In genomic region chr2:68874575-68874974, GRCm38 (mm10) we compare ENCODE assay signal across 17 mouse cellular contexts. TPM values are rescaled to one million over a fixed set of nuclear protein-coding genes. Genes with fewer than 3 reads are reported as not detected.
DNase-seq lines count a peak whose midpoint lies in the region; ATAC-seq and TF ChIP-seq lines count a peak whose summit lies in the region.
"Had no signal": no experiment of that assay in that cellular context is flagged by ENCODE, and none has a peak within 500 bp of the region (broad histone marks: within the 10 kb centered on the region; RNA-seq: fewer than 3 reads in every experiment).

No protein-coding gene starts in this region.

- peaks cover 6% of the 10 kb centered on the region; the same call in 1 of the 2 replicates for H3K9me3 ChIP-seq in forebrain, embryonic 10.5 days
- no peaks in the 10 kb centered on the region for H3K9me3 ChIP-seq in forebrain, embryonic 16.5 days (ENCODE audit: control insufficient read depth, low read length)
- peaks cover 4% of the 10 kb centered on the region for H3K9me3 ChIP-seq in heart, embryonic 16.5 days (replicated peaks; ENCODE audit: control insufficient read depth, low read length)
- peaks cover 8% of the 10 kb centered on the region for H3K9me3 ChIP-seq in megakaryocyte, embryonic 14.5 days
- H3K9me3 ChIP-seq: forebrain, embryonic 12.5 days; hindbrain, embryonic 12.5 days; midbrain, embryonic 10.5 days had no signal

- H3K36me3 ChIP-seq in forebrain, embryonic 10.5 days (replicated peaks): peaks cover 5% of the 10 kb centered on the region; the same call in 1 of the 2 replicates
- H3K36me3 ChIP-seq in forebrain, embryonic 16.5 days (ENCODE audit: control insufficient read depth, insufficient read depth): no peaks in the 10 kb centered on the region
- H3K36me3 ChIP-seq in heart, embryonic 16.5 days (ENCODE audit: control insufficient read depth, insufficient read depth): peaks cover 3% of the 10 kb centered on the region; the same call in 1 of the 2 replicates
- H3K36me3 ChIP-seq in megakaryocyte, embryonic 14.5 days (replicated peaks; ENCODE audit: low read length): peaks cover 11% of the 10 kb centered on the region
- H3K36me3 ChIP-seq in small intestine, adult 2 months (ENCODE audit: control insufficient read depth, insufficient read depth, low read length): no peaks in the 10 kb centered on the region
- H3K36me3 ChIP-seq: forebrain, embryonic 12.5 days; hindbrain, embryonic 12.5 days; midbrain, embryonic 10.5 days had no signal

- no peak for TF ChIP-seq POLR2A in small intestine, adult 2 months (IDR thresholded peaks at IDR 0.05; ENCODE audit: low read depth, low read length)

- no peak overlapping the region for H3K4me3 ChIP-seq in forebrain, embryonic 10.5 days
- H3K4me3 ChIP-seq in forebrain, embryonic 16.5 days (replicated peaks; ENCODE audit: low read length): no peak overlapping the region
- no peak overlapping the region for H3K4me3 ChIP-seq in heart, embryonic 16.5 days (ENCODE audit: low read length)
- H3K4me3 ChIP-seq in megakaryocyte, embryonic 14.5 days (replicated peaks): peak overlapping the region; percentile 40
- H3K4me3 ChIP-seq in small intestine, adult 2 months (ENCODE audit: low read depth, low read length): no peak overlapping the region
- H3K4me3 ChIP-seq: forebrain, embryonic 12.5 days; hindbrain, embryonic 12.5 days; midbrain, embryonic 10.5 days had no signal

- no peak overlapping the region for H3K9ac ChIP-seq in forebrain, embryonic 16.5 days (replicated peaks; ENCODE audit: low read depth, low read length)
- no peak overlapping the region for H3K9ac ChIP-seq in heart, embryonic 16.5 days (ENCODE audit: low read length)
- H3K9ac ChIP-seq: forebrain, embryonic 12.5 days; hindbrain, embryonic 12.5 days; liver, embryonic 14.5 days had no signal

- WGBS in forebrain, embryonic 10.5 days: 88% methylated on average over 6 of the region's 6 CpGs
- WGBS in forebrain, embryonic 16.5 days: 89% methylated on average over 6 of the region's 6 CpGs
- 84% methylated on average over 6 of the region's 6 CpGs for WGBS in heart, embryonic 16.5 days
- 74% methylated on average over 6 of the region's 6 CpGs for WGBS in small intestine, adult 2 months

- H3K27ac ChIP-seq in forebrain, embryonic 10.5 days: 0 out of 2 replicates have a peak overlapping the region, but pooled peaks have one; percentile 9
- H3K27ac ChIP-seq in forebrain, embryonic 16.5 days (ENCODE audit: low read length): no peak overlapping the region
- 0 out of 2 replicates have a peak overlapping the region, but pooled peaks have one; percentile 12 for H3K27ac ChIP-seq in heart, embryonic 16.5 days (ENCODE audit: low read length)
- H3K27ac ChIP-seq in small intestine, adult 2 months (ENCODE audit: insufficient read depth, low read depth, low read length): peak overlapping the region; percentile 20; the same call in 1 of the 2 replicates
- H3K27ac ChIP-seq: forebrain, embryonic 12.5 days; hindbrain, embryonic 12.5 days; liver, embryonic 14.5 days; midbrain, embryonic 10.5 days had no signal

- ATAC-seq in forebrain, embryonic 16.5 days: no peak
- no peak for ATAC-seq in heart, embryonic 16.5 days (replicated peaks; ENCODE audit: extremely low read depth, insufficient read depth, low FRiP score)
- ATAC-seq in megakaryocyte, adult 5-6 weeks (ENCODE audit: poor library complexity, severe bottlenecking): no peak

- no peak overlapping the region for H3K4me2 ChIP-seq in forebrain, embryonic 16.5 days (ENCODE audit: low read length)
- peak overlapping the region; percentile 52; the same call in 1 of the 2 replicates for H3K4me2 ChIP-seq in heart, embryonic 16.5 days (ENCODE audit: low read depth, low read length)
- H3K4me2 ChIP-seq: forebrain, embryonic 12.5 days; hindbrain, embryonic 12.5 days had no signal

- H3K4me1 ChIP-seq in forebrain, embryonic 10.5 days: peaks cover 28% of the 10 kb centered on the region
- H3K4me1 ChIP-seq in forebrain, embryonic 16.5 days (replicated peaks; ENCODE audit: control insufficient read depth, insufficient read depth, low read length): 0 out of 2 replicates have a peak, but pooled peaks cover 2% of the 10 kb centered on the region
- H3K4me1 ChIP-seq in heart, embryonic 16.5 days (ENCODE audit: control insufficient read depth, insufficient read depth, low read length): peaks cover 34% of the 10 kb centered on the region
- peaks cover 78% of the 10 kb centered on the region for H3K4me1 ChIP-seq in megakaryocyte, embryonic 14.5 days
- H3K4me1 ChIP-seq in small intestine, adult 2 months (ENCODE audit: control insufficient read depth, insufficient read depth, insufficient read length, low read length): peaks cover 32% of the 10 kb centered on the region

- intact Hi-C loops in heart, postnatal 10 days (cut with DNase I): no loop called here

- no peak for DNase-seq in forebrain, embryonic 10.5 days (ENCODE audit: extremely low spot score, low spot score)
- no peak for DNase-seq in heart, postnatal 10 days
- DNase-seq in kidney, adult 11 months: no peak
- DNase-seq: adrenal gland, adult 2 months; cerebellum, adult 11 months; cerebellum, postnatal 14 days; gastrocnemius, postnatal 25 days; thymus, postnatal 14 days had no signal

- TF ChIP-seq CTCF in small intestine, adult 2 months (IDR thresholded peaks at IDR 0.05; ENCODE audit: extremely low read depth, insufficient read length, insufficient replicate concordance, low read depth, low read length): no peak

- no peaks in the 10 kb centered on the region for H3K27me3 ChIP-seq in forebrain, embryonic 10.5 days (ENCODE audit: poor library complexity, severe bottlenecking)
- H3K27me3 ChIP-seq in forebrain, embryonic 16.5 days (replicated peaks; ENCODE audit: control insufficient read depth, insufficient read depth, low read length): no peaks in the 10 kb centered on the region
- no peaks in the 10 kb centered on the region for H3K27me3 ChIP-seq in heart, embryonic 16.5 days (ENCODE audit: control insufficient read depth, insufficient read depth, low read length)
- H3K27me3 ChIP-seq in megakaryocyte, embryonic 14.5 days (replicated peaks): peaks cover 23% of the 10 kb centered on the region
- no peaks in the 10 kb centered on the region for H3K27me3 ChIP-seq in small intestine, adult 2 months (ENCODE audit: control insufficient read depth, insufficient read depth, low read length)
- H3K27me3 ChIP-seq: forebrain, embryonic 12.5 days; hindbrain, embryonic 12.5 days had no signal

RNA-seq across cellular contexts. Expression of gene Cers6, which starts 13.3 kb away (rescaled TPM):
- polyA plus RNA-seq in forebrain, embryonic 10.5 days (2016; fragmentation: Nextera tagmentation; extraction: Ambion mirVana): 22.4 and 24.1 TPM in 2 replicates
- 62.3 and 74.4 TPM in 2 replicates for polyA plus RNA-seq in forebrain, embryonic 16.5 days (2015; fragmentation: Nextera tagmentation; extraction: Ambion mirVana)
- polyA plus RNA-seq in heart, embryonic 16.5 days (2015; fragmentation: Nextera tagmentation; extraction: Ambion mirVana): 22.3 and 22.8 TPM in 2 replicates
- total RNA-seq in heart, postnatal 10 days (2021): 10 to 100 TPM; 15.7 to 20.2 TPM
- 2.9 and 3.2 TPM in 2 replicates for polyA plus RNA-seq in megakaryocyte, embryonic 14.5 days (2012; ENCODE audit: insufficient read depth, low replicate concordance)
- total RNA-seq in megakaryocyte, adult 5-6 weeks (2015): 133 and 146 TPM in 2 replicates
- total RNA-seq in megakaryocyte, adult 5-6 weeks (2017): 64.6 and 82.4 TPM in 2 replicates
- 9.7 and 19.4 TPM in 2 replicates for polyA plus RNA-seq in small intestine, adult 2 months (2012; rRNA removed)
